Mouse (Mus musculus) cerebellum, adult 2 months (tissue): ENCODE measurements at regions not wholly inside any gene's neighbourhood (a gene's known extent, or its start where the extent isn't known, plus 50 kb on each side); places are given as distances from the start of the nearest gene placed in this dataset.

Experiments used
- CTCF ChIP-seq: fragments of 200-500 bp; IDR thresholded peaks from 2 replicates; pipeline ENCODE4 v1.5.1; 2011; ENCODE audit warnings: low read depth, mild to moderate bottlenecking, control low read depth, low read length, moderate library complexity, borderline replicate concordance; ENCODE audit not compliant: insufficient read depth
- POLR2A ChIP-seq: fragments of 200-500 bp; IDR thresholded peaks from 2 replicates; pipeline ENCODE4 v1.6.1; 2011; ENCODE audit warnings: low read length, control low read depth, borderline replicate concordance; ENCODE audit not compliant: insufficient read depth

- TF ChIP-seq POLR2A (no peak), CTCF (no peak)
These were observed 1063.9 kb upstream of the Gm7489 start for GRCm38 (mm10) chr15:52820796-52821195.
